Mouse (Mus musculus): ENCODE measurements at regions not wholly inside any gene's neighbourhood (a gene's known extent, or its start where the extent isn't known, plus 50 kb on each side); places are given as distances from the start of the nearest gene placed in this dataset.

DNA sequence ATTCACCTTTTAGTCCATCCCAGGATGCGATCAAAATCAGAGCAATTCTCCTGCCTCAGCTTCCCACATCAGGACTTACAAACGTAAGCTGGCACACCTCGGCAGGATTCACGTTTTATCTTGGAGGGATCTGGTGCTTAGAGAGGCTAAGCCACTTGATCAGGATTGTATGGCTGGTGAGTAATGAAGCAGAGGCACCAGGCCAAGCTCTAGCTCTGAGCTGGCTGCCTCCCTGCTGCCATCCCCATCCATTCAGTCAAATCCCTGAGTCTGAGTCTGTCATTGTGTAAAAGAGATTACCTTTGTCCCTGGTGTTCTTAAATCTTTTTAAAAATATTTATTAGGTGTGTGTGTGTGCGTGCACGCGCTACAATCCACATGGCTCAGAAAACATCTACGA lies 252.6 kb upstream of the B3gat1 start:
- no peak overlapping the region for H3K4me2 ChIP-seq (ENCODE audit: low read depth, low read length)
- no peaks in the 10 kb centered on the region for H3K9me3 ChIP-seq (ENCODE audit: control insufficient read depth, low read length)
- H3K4me3 ChIP-seq (ENCODE audit: low read length) = no peak overlapping the region
- no peak for ATAC-seq (ENCODE audit: low read depth)
- no peaks in the 10 kb centered on the region for H3K4me1 ChIP-seq (replicated peaks; ENCODE audit: control insufficient read depth, insufficient read depth, low read length)
- H3K9ac ChIP-seq (ENCODE audit: low read length) = no peak overlapping the region
- no peaks in the 10 kb centered on the region for H3K27me3 ChIP-seq (ENCODE audit: control insufficient read depth, insufficient read depth, low read depth, low read length)
- 77% methylated on average over 8 of the region's 8 CpGs for WGBS
- H3K36me3 ChIP-seq (ENCODE audit: control insufficient read depth, insufficient read depth, low read length) = no peaks in the 10 kb centered on the region
- no peak overlapping the region for H3K27ac ChIP-seq (ENCODE audit: low read length)

DNA sequence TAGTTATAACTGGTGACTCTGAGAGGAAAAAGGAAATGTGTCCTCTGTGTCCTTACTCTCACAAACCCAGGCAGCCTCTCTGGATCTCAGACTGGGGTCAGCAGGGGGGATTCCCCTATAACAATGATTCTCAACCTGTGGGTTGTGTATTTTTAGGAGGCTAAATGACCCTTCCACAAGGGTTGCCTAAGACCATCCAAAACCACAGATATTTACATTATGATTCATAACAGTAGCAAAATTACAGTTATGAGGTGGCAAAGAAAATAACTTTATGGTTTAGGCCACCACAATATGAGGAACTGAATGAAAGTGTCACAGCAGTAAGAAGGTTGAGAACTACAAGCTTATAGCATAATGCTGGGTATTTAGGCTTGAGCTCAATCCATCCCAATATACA lies 251.6 kb upstream of the B3gat1 start:
- no peaks in the 10 kb centered on the region for H3K27me3 ChIP-seq (ENCODE audit: control insufficient read depth, insufficient read depth, low read depth, low read length)
- H3K9ac ChIP-seq (ENCODE audit: low read length) = no peak overlapping the region
- no peak overlapping the region for H3K27ac ChIP-seq (ENCODE audit: low read length)
- no peak overlapping the region for H3K4me2 ChIP-seq (ENCODE audit: low read depth, low read length)
- ATAC-seq (ENCODE audit: low read depth) = no peak
- no peaks in the 10 kb centered on the region for H3K4me1 ChIP-seq (replicated peaks; ENCODE audit: control insufficient read depth, insufficient read depth, low read length)
- H3K9me3 ChIP-seq (ENCODE audit: control insufficient read depth, low read length) = no peaks in the 10 kb centered on the region
- H3K4me3 ChIP-seq (ENCODE audit: low read length) = no peak overlapping the region
- no peaks in the 10 kb centered on the region for H3K36me3 ChIP-seq (ENCODE audit: control insufficient read depth, insufficient read depth, low read length)

DNA sequence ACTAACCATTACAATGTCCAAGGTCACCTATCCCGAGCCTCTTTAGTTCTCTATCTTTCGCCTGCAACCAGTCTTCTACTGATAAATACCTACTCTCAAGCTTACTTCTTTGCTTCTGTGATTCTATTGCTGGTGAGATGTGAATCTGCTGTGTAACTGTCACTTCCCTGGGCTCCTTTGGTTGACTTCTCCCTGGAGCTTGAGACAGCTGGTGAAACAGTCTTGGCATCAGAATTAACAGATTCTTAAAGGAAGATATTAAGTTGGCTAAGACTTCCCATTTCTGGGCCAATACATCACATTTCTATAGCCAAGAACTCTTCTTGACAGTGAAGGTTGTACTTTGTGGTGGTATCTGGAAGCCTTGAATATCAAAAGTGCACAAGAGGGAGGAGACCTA lies 239.8 kb upstream of the B3gat1 start:
- no peak for ATAC-seq (ENCODE audit: low read depth)
- no peaks in the 10 kb centered on the region for H3K36me3 ChIP-seq (ENCODE audit: control insufficient read depth, insufficient read depth, low read length)
- H3K4me3 ChIP-seq (ENCODE audit: low read length) = no peak overlapping the region
- no peak overlapping the region for H3K27ac ChIP-seq (ENCODE audit: low read length)
- H3K9me3 ChIP-seq (ENCODE audit: control insufficient read depth, low read length) = no peaks in the 10 kb centered on the region
- H3K27me3 ChIP-seq (ENCODE audit: control insufficient read depth, insufficient read depth, low read depth, low read length) = no peaks in the 10 kb centered on the region
- 59% methylated on average over 2 of the region's 2 CpGs for WGBS
- H3K9ac ChIP-seq (ENCODE audit: low read length) = no peak overlapping the region
- no peaks in the 10 kb centered on the region for H3K4me1 ChIP-seq (replicated peaks; ENCODE audit: control insufficient read depth, insufficient read depth, low read length)
- H3K4me2 ChIP-seq (ENCODE audit: low read depth, low read length) = no peak overlapping the region

DNA sequence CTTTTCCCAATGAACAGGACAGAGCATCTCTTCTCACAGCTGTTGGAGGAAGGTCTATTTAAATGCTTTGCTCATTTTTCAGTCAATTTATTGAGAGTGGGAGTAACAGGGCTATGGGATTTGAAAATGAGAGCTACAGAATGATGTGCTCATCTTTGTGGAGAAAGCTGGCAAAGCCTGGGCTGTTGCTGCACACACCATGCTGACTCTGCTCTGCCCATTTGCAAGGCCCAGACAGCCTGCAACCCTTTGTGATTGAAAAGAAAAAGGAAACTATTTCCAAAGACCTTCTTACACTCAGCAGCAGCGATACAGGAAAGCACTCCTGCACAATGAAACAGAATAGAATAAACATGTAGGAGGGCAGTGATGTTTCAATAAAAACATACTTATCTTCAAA lies 231.5 kb upstream of the B3gat1 start:
- Histone ChIP-seq H3K27ac (ENCODE audit: low read length) (no peak overlapping the region), H3K9ac (ENCODE audit: low read length) (no peak overlapping the region), H3K27me3 (ENCODE audit: control insufficient read depth, insufficient read depth, low read depth, low read length) (no peaks in the 10 kb centered on the region), H3K36me3 (ENCODE audit: control insufficient read depth, insufficient read depth, low read length) (no peaks in the 10 kb centered on the region), H3K4me2 (ENCODE audit: low read depth, low read length) (no peak overlapping the region), H3K4me3 (ENCODE audit: low read length) (no peak overlapping the region), H3K4me1 (replicated peaks; ENCODE audit: control insufficient read depth, insufficient read depth, low read length) (no peaks in the 10 kb centered on the region), H3K9me3 (ENCODE audit: control insufficient read depth, low read length) (no peaks in the 10 kb centered on the region)
- 41% methylated on average over 1 of the region's 1 CpGs for WGBS
- ATAC-seq (ENCODE audit: low read depth) = no peak

DNA sequence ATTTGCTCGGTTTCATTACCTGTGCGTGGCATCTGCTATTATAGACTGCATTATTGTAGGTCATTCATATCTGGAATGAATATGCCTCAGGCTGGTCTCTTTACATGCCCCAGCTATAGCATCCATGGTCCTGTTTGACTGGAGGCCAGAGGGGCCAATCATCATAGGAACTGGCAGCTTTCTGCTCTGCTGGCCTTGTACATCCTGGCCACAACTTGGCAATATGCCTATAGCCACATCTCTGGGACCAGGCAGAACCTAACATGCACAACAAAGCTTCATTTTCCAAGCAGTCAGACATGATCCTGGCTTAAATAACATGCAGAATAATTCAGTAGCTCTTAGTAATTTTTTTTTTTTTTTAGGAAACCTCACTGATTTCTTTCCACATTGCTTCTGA lies 227.6 kb upstream of the B3gat1 start:
- no peaks in the 10 kb centered on the region for H3K27me3 ChIP-seq (ENCODE audit: control insufficient read depth, insufficient read depth, low read depth, low read length)
- H3K4me2 ChIP-seq (ENCODE audit: low read depth, low read length) = no peak overlapping the region
- no peak overlapping the region for H3K9ac ChIP-seq (ENCODE audit: low read length)
- WGBS = 87% methylated on average over 2 of the region's 2 CpGs
- H3K4me3 ChIP-seq (ENCODE audit: low read length) = no peak overlapping the region
- no peak for ATAC-seq (ENCODE audit: low read depth)
- no peaks in the 10 kb centered on the region for H3K9me3 ChIP-seq (ENCODE audit: control insufficient read depth, low read length)
- no peak overlapping the region for H3K27ac ChIP-seq (ENCODE audit: low read length)
- no peaks in the 10 kb centered on the region for H3K36me3 ChIP-seq (ENCODE audit: control insufficient read depth, insufficient read depth, low read length)
- H3K4me1 ChIP-seq (replicated peaks; ENCODE audit: control insufficient read depth, insufficient read depth, low read length) = no peaks in the 10 kb centered on the region

DNA sequence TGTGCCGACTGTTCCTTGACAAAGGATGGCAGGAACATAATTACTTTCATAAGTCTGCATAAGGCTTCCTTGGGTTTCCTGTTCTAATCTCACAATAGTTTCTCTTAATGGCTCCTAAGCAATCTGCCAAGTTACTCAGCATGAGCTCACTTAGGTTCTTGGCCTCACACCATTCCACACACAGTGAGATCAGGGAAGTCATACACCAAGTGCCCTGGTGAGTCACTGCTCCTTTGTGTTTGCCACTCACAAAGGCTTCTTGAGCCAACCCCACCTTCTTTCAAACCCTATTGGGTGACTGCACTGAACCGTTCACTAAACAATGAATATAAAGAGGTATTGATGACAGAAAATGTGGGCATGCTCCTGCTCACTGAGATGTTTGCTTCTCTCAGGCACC lies 214.9 kb upstream of the B3gat1 start:
- ATAC-seq (ENCODE audit: low read depth) = no peak
- WGBS = 53% methylated on average over 2 of the region's 2 CpGs
- Histone ChIP-seq H3K4me3 (ENCODE audit: low read length) (no peak overlapping the region), H3K9me3 (ENCODE audit: control insufficient read depth, low read length) (no peaks in the 10 kb centered on the region), H3K27ac (ENCODE audit: low read length) (no peak overlapping the region), H3K27me3 (ENCODE audit: control insufficient read depth, insufficient read depth, low read depth, low read length) (no peaks in the 10 kb centered on the region), H3K4me2 (ENCODE audit: low read depth, low read length) (no peak overlapping the region), H3K9ac (ENCODE audit: low read length) (no peak overlapping the region), H3K36me3 (ENCODE audit: control insufficient read depth, insufficient read depth, low read length) (no peaks in the 10 kb centered on the region), H3K4me1 (replicated peaks; ENCODE audit: control insufficient read depth, insufficient read depth, low read length) (no peaks in the 10 kb centered on the region)

DNA sequence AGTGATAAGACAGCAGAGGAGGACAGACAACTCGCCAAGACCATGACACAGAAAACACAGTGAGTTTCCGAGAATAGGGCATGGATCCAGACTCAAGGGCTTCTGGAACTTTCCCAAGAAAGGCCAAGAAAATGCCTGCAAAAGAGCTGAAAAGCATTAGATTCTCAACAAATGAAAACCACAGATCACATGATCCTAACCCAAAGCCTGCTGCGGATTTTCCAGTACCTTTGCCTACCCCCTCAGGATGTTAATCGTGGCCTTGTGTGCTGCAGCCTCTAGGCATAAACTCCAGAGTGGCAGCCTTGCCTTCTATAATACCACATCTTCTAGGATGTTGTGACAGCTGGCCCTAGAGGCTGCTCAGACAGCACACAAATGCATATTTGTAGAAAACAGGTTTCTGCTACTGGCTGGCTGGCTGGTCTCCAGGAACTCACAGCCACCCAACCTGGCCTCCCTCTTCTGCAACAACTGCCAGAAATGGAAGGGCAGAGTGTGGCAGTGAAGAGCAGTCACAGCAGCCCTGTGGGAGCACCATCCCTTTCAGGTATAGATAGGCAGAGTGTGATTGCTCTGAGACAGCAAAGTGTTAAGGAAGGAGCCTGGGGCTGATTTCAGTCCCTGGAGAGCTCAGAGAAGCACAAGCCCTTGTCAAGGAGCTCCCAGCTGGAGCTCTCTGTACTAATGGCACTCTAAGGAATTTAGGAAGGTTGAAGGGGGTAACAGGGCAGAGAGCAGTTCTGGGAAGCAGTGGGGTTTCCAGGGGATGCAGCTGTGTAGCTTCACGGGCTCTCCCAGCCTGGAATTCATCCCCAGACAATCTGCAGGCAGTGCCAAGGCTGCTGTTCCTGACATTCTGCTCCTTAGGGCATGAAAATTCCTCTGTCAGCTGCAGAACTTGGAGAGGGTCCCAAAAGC lies 213.7 kb upstream of the B3gat1 start:
- Histone ChIP-seq H3K9me3 (ENCODE audit: control insufficient read depth, low read length) (no peaks in the 10 kb centered on the region), H3K27me3 (ENCODE audit: control insufficient read depth, insufficient read depth, low read depth, low read length) (no peaks in the 10 kb centered on the region), H3K27ac (ENCODE audit: low read length) (no peak overlapping the region), H3K4me2 (ENCODE audit: low read depth, low read length) (no peak overlapping the region), H3K4me1 (replicated peaks; ENCODE audit: control insufficient read depth, insufficient read depth, low read length) (no peaks in the 10 kb centered on the region), H3K9ac (ENCODE audit: low read length) (no peak overlapping the region), H3K4me3 (ENCODE audit: low read length) (no peak overlapping the region), H3K36me3 (ENCODE audit: control insufficient read depth, insufficient read depth, low read length) (no peaks in the 10 kb centered on the region)
- peak; percentile 60 for ATAC-seq (ENCODE audit: low read depth)
- 36% methylated on average over 5 of the region's 5 CpGs for WGBS

DNA sequence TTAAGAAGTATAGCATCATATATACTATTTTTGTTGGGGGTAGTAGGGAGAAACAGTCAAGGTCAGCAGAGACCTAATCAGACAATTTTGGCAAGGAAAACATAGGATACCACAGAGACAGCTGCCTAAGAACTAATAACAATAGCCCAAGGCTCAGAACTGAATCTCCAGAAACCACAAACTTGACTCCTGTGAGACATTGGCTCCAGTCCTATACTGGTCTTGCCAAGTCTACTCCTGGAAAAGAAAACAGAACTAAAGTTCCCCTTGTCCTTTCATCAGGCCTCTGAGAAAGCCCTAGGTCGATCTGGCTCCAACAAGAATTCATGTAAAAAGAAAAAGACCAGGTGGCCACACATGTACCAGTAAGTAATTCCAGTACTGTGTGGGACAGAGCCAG lies 209.4 kb upstream of the B3gat1 start:
- no peak overlapping the region for H3K27ac ChIP-seq (ENCODE audit: low read length)
- no peak overlapping the region for H3K4me3 ChIP-seq (ENCODE audit: low read length)
- H3K36me3 ChIP-seq (ENCODE audit: control insufficient read depth, insufficient read depth, low read length) = no peaks in the 10 kb centered on the region
- H3K4me1 ChIP-seq (replicated peaks; ENCODE audit: control insufficient read depth, insufficient read depth, low read length) = no peaks in the 10 kb centered on the region
- H3K9me3 ChIP-seq (ENCODE audit: control insufficient read depth, low read length) = no peaks in the 10 kb centered on the region
- no peak overlapping the region for H3K4me2 ChIP-seq (ENCODE audit: low read depth, low read length)
- 20% methylated on average over 1 of the region's 1 CpGs for WGBS
- no peak overlapping the region for H3K9ac ChIP-seq (ENCODE audit: low read length)
- no peaks in the 10 kb centered on the region for H3K27me3 ChIP-seq (ENCODE audit: control insufficient read depth, insufficient read depth, low read depth, low read length)
- no peak for ATAC-seq (ENCODE audit: low read depth)

DNA sequence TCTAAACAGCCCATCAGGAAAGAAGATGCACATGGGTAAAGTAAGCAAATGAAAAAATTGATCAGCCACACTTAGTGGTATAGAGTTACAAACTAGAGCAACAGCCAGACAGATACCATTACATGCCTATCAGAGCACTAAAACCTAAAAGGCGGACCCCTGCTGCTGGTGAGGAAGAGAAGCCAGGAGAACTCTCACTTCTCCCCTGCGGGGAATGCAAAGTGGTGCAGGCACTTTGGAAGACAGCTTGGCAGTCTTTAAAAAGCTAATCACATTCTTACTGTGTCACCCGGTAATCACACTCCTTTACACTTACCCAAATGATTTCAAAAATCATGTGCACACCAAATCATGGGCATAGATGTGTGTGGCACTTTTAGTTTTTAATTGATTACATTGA lies 204.8 kb upstream of the B3gat1 start:
- H3K36me3 ChIP-seq (ENCODE audit: control insufficient read depth, insufficient read depth, low read length) = no peaks in the 10 kb centered on the region
- 14% methylated on average over 3 of the region's 3 CpGs for WGBS
- no peaks in the 10 kb centered on the region for H3K4me1 ChIP-seq (replicated peaks; ENCODE audit: control insufficient read depth, insufficient read depth, low read length)
- no peak overlapping the region for H3K9ac ChIP-seq (ENCODE audit: low read length)
- H3K9me3 ChIP-seq (ENCODE audit: control insufficient read depth, low read length) = no peaks in the 10 kb centered on the region
- H3K4me3 ChIP-seq (ENCODE audit: low read length) = no peak overlapping the region
- no peak overlapping the region for H3K4me2 ChIP-seq (ENCODE audit: low read depth, low read length)
- no peak overlapping the region for H3K27ac ChIP-seq (ENCODE audit: low read length)
- no peak for ATAC-seq (ENCODE audit: low read depth)
- no peaks in the 10 kb centered on the region for H3K27me3 ChIP-seq (ENCODE audit: control insufficient read depth, insufficient read depth, low read depth, low read length)

DNA sequence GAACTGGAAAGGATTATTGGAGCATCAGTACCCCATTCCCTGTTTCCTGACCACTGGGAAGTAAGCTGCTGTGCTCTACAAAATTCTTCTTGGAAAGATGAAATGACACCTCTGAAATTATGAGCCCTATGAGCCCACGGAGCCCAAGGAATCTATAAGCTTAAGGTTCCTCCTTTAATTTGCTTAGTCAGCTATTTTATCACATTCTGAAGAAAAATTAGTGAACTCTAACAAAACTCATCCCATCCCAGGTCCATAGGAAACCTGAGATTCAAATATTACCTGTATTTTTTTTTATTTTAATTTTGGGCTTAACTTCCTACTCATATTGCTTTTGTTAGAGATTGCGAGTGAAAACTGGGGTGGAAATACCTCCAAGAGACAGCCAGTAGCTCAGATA lies 194.5 kb upstream of the B3gat1 start:
- H3K4me3 ChIP-seq (ENCODE audit: low read length) = no peak overlapping the region
- 73% methylated on average over 2 of the region's 2 CpGs for WGBS
- no peak overlapping the region for H3K27ac ChIP-seq (ENCODE audit: low read length)
- H3K9me3 ChIP-seq (ENCODE audit: control insufficient read depth, low read length) = no peaks in the 10 kb centered on the region
- no peak overlapping the region for H3K9ac ChIP-seq (ENCODE audit: low read length)
- H3K4me1 ChIP-seq (replicated peaks; ENCODE audit: control insufficient read depth, insufficient read depth, low read length) = no peaks in the 10 kb centered on the region
- H3K27me3 ChIP-seq (ENCODE audit: control insufficient read depth, insufficient read depth, low read depth, low read length) = no peaks in the 10 kb centered on the region
- no peak overlapping the region for H3K4me2 ChIP-seq (ENCODE audit: low read depth, low read length)
- no peak for ATAC-seq (ENCODE audit: low read depth)
- H3K36me3 ChIP-seq (ENCODE audit: control insufficient read depth, insufficient read depth, low read length) = no peaks in the 10 kb centered on the region

Measured in lung, embryonic 16.5 days (tissue).